Mouse (Mus musculus) midbrain, embryonic 13.5 days (tissue): ENCODE measurements at regions not wholly inside any gene's neighbourhood (a gene's known extent, or its start where the extent isn't known, plus 50 kb on each side); places are given as distances from the start of the nearest gene placed in this dataset.
A peak's percentile ranks its signal among the peaks of the same experiment; 100 is the strongest.
"Not testable (repeated sequence)": the region's sequence is repeated elsewhere in the genome, so short reads cannot be mapped to it uniquely, and the experiment has no call there.

Experiments used
- ATAC-seq: fragments of 200-750 bp; cut with Nextera tagmentation; 2 replicates; pipeline ENCODE4 v1.8.0; 2017; ENCODE audit warnings: mild to moderate bottlenecking, moderate TSS enrichment, moderate library complexity
- H3K27ac ChIP-seq: fragments of 300-500 bp; sonication (generic); 2 replicates; pipeline ENCODE4 v1.5.1; 2015; ENCODE audit warnings: inconsistent platforms, mild to moderate bottlenecking, moderate library complexity
- H3K27me3 ChIP-seq: fragments of 300-500 bp; sonication (generic); 2 replicates; pipeline ENCODE4 v1.6.1; 2015; ENCODE audit warnings: mild to moderate bottlenecking, inconsistent platforms
- H3K36me3 ChIP-seq: fragments of 300-500 bp; sonication (generic); 2 replicates; pipeline ENCODE4 v1.6.1; 2015; ENCODE audit warnings: mild to moderate bottlenecking, inconsistent platforms
- H3K4me1 ChIP-seq: fragments of 300-500 bp; sonication (generic); replicated peaks from 2 replicates; pipeline ENCODE4 v1.6.1; 2015; ENCODE audit warnings: inconsistent platforms
- H3K4me2 ChIP-seq: fragments of 300-500 bp; sonication (generic); replicated peaks from 2 replicates; pipeline ENCODE4 v1.6.1; 2015; ENCODE audit warnings: moderate library complexity, mild to moderate bottlenecking, inconsistent platforms
- H3K4me3 ChIP-seq: fragments of 300-500 bp; sonication (generic); replicated peaks from 2 replicates; pipeline ENCODE4 v1.5.1; 2015; ENCODE audit warnings: mild to moderate bottlenecking, inconsistent platforms
- H3K9ac ChIP-seq: fragments of 300-500 bp; sonication (generic); replicated peaks from 2 replicates; pipeline ENCODE4 v1.6.1; 2015; ENCODE audit warnings: mild to moderate bottlenecking, inconsistent platforms
- H3K9me3 ChIP-seq: fragments of 300-500 bp; sonication (generic); 2 replicates; pipeline ENCODE4 v1.6.1; 2016; ENCODE audit warnings: mild to moderate bottlenecking, inconsistent platforms
- WGBS: fragments of 180-500 bp; shearing (Covaris S2); methylation state at CpG from one replicate; pipeline ENCODE4 v1.1.7; 2015; 5-methylcytosine and 5-hydroxymethylcytosine counted together

DNA sequence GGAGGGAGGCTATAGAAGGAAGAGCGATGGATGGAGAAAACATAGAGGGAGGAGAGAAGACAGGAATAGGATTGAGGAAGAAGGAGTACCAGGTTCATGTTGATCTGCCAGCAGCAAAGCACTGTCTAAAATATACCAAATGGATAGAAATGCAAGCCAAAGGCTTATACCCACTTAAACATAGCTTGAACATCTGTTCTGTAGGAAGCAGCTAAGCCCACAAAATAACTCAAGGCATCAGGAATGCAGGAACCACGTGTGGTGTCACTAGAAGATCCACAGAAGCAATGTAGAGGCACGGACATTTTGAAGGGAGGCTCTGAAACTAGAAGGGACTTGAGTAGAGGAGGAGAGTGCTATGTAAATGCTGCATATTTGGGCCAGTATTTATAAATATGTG is 78.9 kb downstream of the Smgc start:
- WGBS, result 82% methylated on average over 3 of the region's 3 CpGs
- H3K9ac ChIP-seq, result no peak overlapping the region
- H3K4me2 ChIP-seq, result no peak overlapping the region
- ATAC-seq, result no peak
- no peaks in the 10 kb centered on the region for H3K4me1 ChIP-seq
- no peaks in the 10 kb centered on the region for H3K27me3 ChIP-seq
- no peaks in the 10 kb centered on the region for H3K9me3 ChIP-seq
- H3K4me3 ChIP-seq, result no peak overlapping the region
- no peaks in the 10 kb centered on the region for H3K36me3 ChIP-seq
- no peak overlapping the region for H3K27ac ChIP-seq

- no peak overlapping the region for H3K4me3 ChIP-seq
- H3K9me3 ChIP-seq, result no peaks in the 10 kb centered on the region
- no peak overlapping the region for H3K4me2 ChIP-seq
- WGBS, result 64% methylated on average over 4 of the region's 4 CpGs
- no peak overlapping the region for H3K9ac ChIP-seq
- H3K4me1 ChIP-seq, result no peaks in the 10 kb centered on the region
- ATAC-seq, result no peak
- no peaks in the 10 kb centered on the region for H3K27me3 ChIP-seq
- no peak overlapping the region for H3K27ac ChIP-seq
- H3K36me3 ChIP-seq, result no peaks in the 10 kb centered on the region
Observed at GRCm38 (mm10) chr15:91917877-91918276, 79.8 kb downstream of the Smgc start.

DNA sequence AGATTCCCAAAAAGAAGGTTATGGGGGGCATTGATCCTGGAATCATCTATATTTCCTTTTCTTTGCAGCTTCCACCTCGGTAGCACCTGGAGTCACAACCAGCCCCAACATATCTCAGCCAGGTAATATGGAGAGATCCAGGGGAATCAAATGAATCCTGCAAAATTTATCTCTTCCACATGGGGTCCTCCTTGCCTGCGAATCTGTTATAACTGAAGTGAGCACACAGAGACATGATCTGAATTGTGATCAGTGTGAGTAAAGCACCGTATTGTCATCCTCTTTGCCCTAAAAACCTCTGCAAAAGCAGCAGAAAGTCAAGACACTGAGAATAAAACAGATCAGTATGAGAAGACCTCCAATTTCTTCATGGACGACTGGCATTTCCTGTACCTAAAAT is 86.5 kb downstream of the Smgc start:
- no peak for ATAC-seq
- Histone ChIP-seq H3K4me2 (no peak overlapping the region), H3K27ac (no peak overlapping the region), H3K27me3 (no peaks in the 10 kb centered on the region), H3K9ac (no peak overlapping the region), H3K4me1 (peaks cover 3% of the 10 kb centered on the region), H3K9me3 (no peaks in the 10 kb centered on the region), H3K4me3 (no peak overlapping the region), H3K36me3 (no peaks in the 10 kb centered on the region)
- WGBS, result 73% methylated on average over 4 of the region's 4 CpGs

DNA sequence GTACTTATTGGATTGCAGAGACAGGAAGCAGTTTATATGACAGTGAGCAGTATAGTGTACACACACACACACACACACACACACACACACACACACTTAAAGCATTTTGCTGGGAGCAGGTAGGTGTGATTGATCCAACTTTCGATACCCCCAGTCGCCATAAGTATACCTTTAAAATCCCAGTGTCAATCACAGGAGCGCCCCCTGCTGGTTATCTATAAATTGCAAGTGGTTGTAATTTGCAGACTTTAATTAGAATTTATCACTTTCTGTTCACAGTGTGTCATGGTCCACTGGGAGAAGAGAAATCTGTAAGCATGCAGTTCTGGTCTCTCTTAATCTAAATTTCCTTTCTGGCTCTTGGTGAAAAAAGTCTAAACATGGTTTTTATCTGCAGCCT is 89.4 kb downstream of the Smgc start:
- Histone ChIP-seq H3K36me3 (no peaks in the 10 kb centered on the region), H3K4me1 (peaks cover 3% of the 10 kb centered on the region), H3K27me3 (no peaks in the 10 kb centered on the region), H3K27ac (no peak overlapping the region), H3K4me3 (no peak overlapping the region), H3K9me3 (no peaks in the 10 kb centered on the region), H3K9ac (no peak overlapping the region), H3K4me2 (no peak overlapping the region)
- ATAC-seq, result no peak
- 15% methylated on average over 3 of the region's 3 CpGs for WGBS

- Histone ChIP-seq H3K4me3 (no peak overlapping the region), H3K36me3 (no peaks in the 10 kb centered on the region), H3K9me3 (no peaks in the 10 kb centered on the region), H3K27ac (no peak overlapping the region), H3K27me3 (no peaks in the 10 kb centered on the region), H3K4me2 (no peak overlapping the region), H3K9ac (no peak overlapping the region), H3K4me1 (peaks cover 3% of the 10 kb centered on the region)
- 48% methylated on average over 7 of the region's 7 CpGs for WGBS
- peak; percentile 75 for ATAC-seq
Observed at GRCm38 (mm10) chr15:91928511-91928910, 90.4 kb downstream of the Smgc start.

DNA sequence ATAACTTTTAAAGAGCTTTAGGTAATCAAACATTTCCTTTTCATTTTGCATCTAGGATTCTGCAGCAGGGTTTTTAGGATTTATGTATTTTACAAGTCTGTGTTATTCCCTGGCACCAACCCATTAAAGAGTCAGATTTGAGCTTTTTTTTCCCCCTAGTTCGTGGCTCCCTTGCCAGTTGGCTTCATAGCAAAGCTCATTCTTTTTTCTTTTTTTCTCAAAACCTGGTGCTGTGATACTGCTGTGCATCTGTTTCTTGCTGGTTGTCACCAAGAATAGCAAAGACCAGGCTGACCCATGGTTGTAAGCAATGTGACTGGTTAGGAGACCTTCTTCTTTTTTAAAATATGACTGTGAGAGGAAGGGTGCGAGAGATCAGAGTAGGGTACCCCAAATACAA is 93.7 kb upstream of the Cntn1 start:
- Histone ChIP-seq H3K4me1 (0 out of 2 replicates have a peak, but pooled peaks cover 4% of the 10 kb centered on the region), H3K27ac (no peak overlapping the region), H3K27me3 (no peaks in the 10 kb centered on the region), H3K4me3 (no peak overlapping the region), H3K9ac (no peak overlapping the region), H3K4me2 (no peak overlapping the region), H3K36me3 (no peaks in the 10 kb centered on the region), H3K9me3 (no peaks in the 10 kb centered on the region)
- no peak for ATAC-seq
- 86% methylated on average over 2 of the region's 2 CpGs for WGBS

DNA sequence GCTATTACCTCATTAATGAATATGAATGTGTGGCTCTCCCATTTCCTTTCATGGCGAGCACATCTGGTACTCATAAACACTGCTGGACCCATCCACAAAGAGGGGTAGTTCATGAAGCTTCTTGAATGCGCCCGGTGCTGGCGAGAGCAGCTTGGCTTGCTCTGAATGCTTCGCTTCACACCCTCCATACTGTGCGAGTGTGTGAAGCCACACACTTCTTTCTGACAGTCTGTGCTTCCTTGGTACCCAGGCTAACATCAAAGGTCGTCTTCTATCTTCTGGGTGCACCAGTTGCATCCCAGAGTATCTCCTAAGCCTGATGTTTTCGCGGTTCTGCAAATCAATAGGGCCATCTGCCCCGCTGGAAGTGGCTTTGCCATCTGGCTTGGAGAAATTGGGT is 85.8 kb upstream of the Cntn1 start:
- Histone ChIP-seq H3K4me2 (no peak overlapping the region), H3K9ac (no peak overlapping the region), H3K9me3 (no peaks in the 10 kb centered on the region), H3K27me3 (no peaks in the 10 kb centered on the region), H3K4me1 (no peaks in the 10 kb centered on the region), H3K4me3 (no peak overlapping the region), H3K36me3 (no peaks in the 10 kb centered on the region), H3K27ac (no peak overlapping the region)
- no peak for ATAC-seq
- 76% methylated on average over 10 of the region's 10 CpGs for WGBS

GRCm38 (mm10) chr15:91969378-91969777 is 81.6 kb upstream of the Cntn1 start:
- WGBS, result 26% methylated on average over 10 of the region's 10 CpGs
- Histone ChIP-seq H3K9me3 (no peaks in the 10 kb centered on the region), H3K4me3 (no peak overlapping the region), H3K4me2 (no peak overlapping the region), H3K27me3 (no peaks in the 10 kb centered on the region), H3K36me3 (no peaks in the 10 kb centered on the region), H3K27ac (no peak overlapping the region), H3K4me1 (no peaks in the 10 kb centered on the region), H3K9ac (no peak overlapping the region)
- peak; percentile 77; the same call in 1 of the 2 replicates for ATAC-seq

GRCm38 (mm10) chr15:91971411-91971810 is 79.6 kb upstream of the Cntn1 start:
- 48% methylated on average over 3 of the region's 3 CpGs for WGBS
- ATAC-seq, result no peak
- Histone ChIP-seq H3K9ac (no peak overlapping the region), H3K36me3 (no peaks in the 10 kb centered on the region), H3K27me3 (no peaks in the 10 kb centered on the region), H3K4me3 (no peak overlapping the region), H3K4me1 (no peaks in the 10 kb centered on the region), H3K9me3 (no peaks in the 10 kb centered on the region), H3K4me2 (no peak overlapping the region), H3K27ac (no peak overlapping the region)

DNA sequence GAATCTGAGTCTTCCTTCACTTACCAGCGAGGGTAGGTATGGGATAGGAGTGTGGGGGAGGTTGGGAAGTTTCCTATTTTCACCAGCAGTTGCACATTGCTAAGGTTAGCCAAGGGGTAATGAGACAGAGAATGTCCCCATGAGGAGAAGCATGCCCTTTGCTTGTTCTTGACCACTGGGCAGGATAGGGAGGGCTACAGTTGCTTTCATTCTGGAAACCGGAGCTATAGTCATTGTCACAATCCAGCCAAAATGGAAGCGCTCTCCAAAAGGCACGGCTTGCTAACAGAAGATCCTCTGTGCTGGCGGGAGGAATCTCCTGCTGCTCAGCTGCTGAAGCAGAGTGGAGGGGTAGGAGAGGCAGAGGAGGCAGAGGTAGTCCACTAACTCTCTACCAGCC is 79.1 kb upstream of the Cntn1 start:
- H3K9me3 ChIP-seq, result no peaks in the 10 kb centered on the region
- ATAC-seq, result no peak
- H3K4me2 ChIP-seq, result no peak overlapping the region
- H3K9ac ChIP-seq, result no peak overlapping the region
- H3K27me3 ChIP-seq, result no peaks in the 10 kb centered on the region
- no peak overlapping the region for H3K4me3 ChIP-seq
- H3K4me1 ChIP-seq, result no peaks in the 10 kb centered on the region
- no peaks in the 10 kb centered on the region for H3K36me3 ChIP-seq
- WGBS, result 11% methylated on average over 5 of the region's 5 CpGs
- no peak overlapping the region for H3K27ac ChIP-seq

DNA sequence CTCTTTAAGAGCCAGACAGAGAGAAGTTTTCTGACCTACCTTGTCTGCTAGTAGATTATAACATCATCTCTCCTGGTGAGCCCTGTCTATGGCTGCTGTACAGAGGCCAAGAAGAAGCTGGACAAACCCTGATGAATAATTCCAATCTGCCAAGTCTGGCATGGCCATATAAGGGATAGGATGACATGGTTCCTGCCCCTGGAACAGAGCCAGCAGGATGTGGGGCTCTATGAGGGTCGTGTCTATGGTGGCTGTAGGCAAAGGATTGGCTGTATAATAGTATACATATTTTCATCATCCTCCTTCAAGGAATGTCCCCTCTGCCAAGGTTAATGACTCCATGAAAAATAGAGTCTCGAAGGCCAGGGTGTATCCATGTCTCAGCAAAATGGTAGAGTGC is 75.4 kb upstream of the Cntn1 start:
- H3K4me3 ChIP-seq, result no peak overlapping the region

DNA sequence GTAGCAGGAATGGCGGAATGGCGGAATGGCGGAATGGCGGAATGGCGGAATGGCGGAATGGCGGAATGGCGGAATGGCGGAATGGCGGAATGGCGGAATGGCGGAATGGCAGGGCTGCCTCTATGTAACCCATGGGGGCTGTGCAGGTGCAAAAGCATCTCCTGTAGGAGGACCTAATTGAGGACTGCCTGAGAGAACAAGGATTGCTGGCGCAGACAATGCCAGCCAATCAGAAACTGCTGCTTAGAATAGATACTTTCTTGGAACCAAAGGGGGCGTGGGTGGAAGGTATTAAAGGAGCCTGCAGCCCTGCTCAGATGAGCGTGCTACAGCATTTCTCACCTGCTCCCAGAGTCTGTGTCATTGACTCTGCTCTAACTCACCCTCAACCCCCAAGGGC is 67.8 kb upstream of the Cntn1 start:
- not testable (repeated sequence) for H3K4me2 ChIP-seq, H3K36me3 ChIP-seq, H3K4me3 ChIP-seq, ATAC-seq, H3K27ac ChIP-seq, H3K9ac ChIP-seq, H3K27me3 ChIP-seq, H3K4me1 ChIP-seq
- peaks cover 10% of the 10 kb centered on the region for H3K9me3 ChIP-seq
- WGBS, result 96% methylated on average over 15 of the region's 15 CpGs

More for the DNA sequence above, 75.4 kb upstream of the Cntn1 start:
- no peak overlapping the region for H3K27ac ChIP-seq
- no peaks in the 10 kb centered on the region for H3K27me3 ChIP-seq
- H3K9ac ChIP-seq, result no peak overlapping the region
- ATAC-seq, result no peak
- H3K4me2 ChIP-seq, result no peak overlapping the region
- H3K4me1 ChIP-seq, result no peaks in the 10 kb centered on the region
- no peaks in the 10 kb centered on the region for H3K9me3 ChIP-seq
- no peaks in the 10 kb centered on the region for H3K36me3 ChIP-seq
- 76% methylated on average over 2 of the region's 2 CpGs for WGBS

GRCm38 (mm10) chr15:92000086-92000485 is 50.9 kb upstream of the Cntn1 start:
- Histone ChIP-seq H3K4me2 (no peak overlapping the region), H3K9me3 (no peaks in the 10 kb centered on the region), H3K27ac (no peak overlapping the region), H3K4me1 (no peaks in the 10 kb centered on the region), H3K36me3 (no peaks in the 10 kb centered on the region), H3K4me3 (no peak overlapping the region), H3K27me3 (no peaks in the 10 kb centered on the region), H3K9ac (no peak overlapping the region)
- no peak for ATAC-seq
- 66% methylated on average over 6 of the region's 6 CpGs for WGBS
